Mouse (Mus musculus) right cerebral cortex, postnatal 4 days (tissue): ENCODE measurements around the gene Dlg5.
A peak's percentile ranks its signal among the peaks of the same experiment; 100 is the strongest.

Source experiments
- DNase-seq: peaks from one replicate; pipeline ENCODE4 v3.0.0-alpha.2; 2022

Gene Dlg5

DNA sequence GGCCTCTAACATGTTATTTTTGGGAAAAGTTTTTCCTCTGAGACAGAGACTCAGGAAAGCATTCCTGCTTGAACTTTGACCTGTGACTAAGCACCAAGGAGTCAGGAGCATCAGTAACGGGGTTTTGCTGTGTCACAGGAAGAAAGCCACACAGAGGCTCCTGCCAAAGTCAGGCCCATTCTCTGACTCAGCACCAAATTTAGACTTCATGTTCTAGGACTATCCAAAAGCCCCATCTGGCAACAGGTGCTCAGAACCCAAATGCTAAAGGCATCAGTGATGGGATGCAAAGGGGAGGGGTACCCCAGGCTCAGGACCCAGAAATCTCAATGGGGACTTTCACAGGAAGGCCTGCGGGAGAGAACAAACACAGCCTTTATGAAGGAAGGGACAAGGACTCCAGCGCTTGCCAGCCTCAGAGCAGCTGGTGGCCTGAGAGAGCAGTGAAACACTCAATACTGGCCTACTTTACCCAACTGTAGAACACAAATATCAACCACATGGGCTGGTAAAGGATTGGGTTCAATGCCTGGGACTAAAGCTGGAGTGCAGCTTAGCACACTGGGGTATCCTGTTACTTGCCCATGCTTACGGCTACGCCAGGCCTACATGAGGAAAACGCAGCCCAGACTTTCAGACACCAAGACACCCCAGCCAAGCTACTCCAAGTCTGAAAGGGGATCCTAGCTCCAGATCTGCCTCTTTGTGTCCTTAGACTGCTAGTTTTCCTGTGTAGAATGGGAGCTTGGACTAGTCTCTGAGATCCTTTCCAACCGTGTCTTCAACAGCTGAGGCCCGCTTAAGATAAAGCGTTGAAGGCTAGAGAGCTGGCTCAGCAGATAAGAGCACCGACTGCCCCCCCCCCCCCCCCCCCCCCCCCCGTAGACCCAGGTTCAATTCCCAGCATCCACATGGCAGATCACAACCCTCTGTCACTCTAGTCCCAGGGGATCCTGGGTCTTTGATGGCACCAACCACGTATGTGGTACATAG, 12.8 kb downstream of the Dlg5 start:
- no peak for DNase-seq

DNA sequence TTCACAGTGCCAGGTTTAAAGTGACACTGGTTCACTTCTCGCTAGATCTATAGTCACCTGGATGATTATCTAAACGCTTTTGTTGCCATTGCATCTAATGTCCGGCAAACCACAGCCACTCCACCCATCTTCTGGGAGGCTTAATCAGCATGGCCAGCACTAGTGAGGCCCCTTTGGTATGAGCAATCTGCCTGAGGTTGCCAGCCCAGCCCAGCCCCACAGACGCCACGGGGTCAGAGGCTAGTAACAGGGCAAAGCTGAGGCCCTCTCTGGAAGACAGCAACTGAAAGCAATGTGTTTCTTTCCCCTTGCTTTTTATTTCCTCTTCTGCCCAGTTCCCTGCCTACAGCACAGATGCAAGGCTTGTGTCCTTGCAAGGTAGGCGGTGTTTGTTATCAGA, 17.2 kb downstream of the Dlg5 start:
- no peak for DNase-seq

DNA sequence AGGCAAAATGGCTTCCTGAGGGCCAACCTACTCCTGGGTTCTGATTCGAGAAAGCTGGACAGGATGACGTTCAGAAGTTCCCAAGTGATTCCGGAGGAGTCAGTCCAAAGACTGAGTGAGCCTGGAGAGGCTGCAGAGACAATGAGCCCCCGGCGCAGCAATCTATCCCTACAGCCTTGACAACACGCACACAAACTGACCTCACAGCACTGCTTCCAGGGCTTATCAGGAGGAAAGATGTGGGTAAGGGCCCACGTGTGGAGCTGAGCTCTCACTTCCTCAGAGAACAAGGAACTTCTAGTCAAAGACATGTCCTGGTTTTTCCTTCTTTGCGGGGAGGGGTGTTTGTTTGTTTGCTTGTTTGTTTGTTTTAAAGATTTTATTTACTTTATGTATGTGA, 18.7 kb downstream of the Dlg5 start:
- DNase-seq, result no peak

DNA sequence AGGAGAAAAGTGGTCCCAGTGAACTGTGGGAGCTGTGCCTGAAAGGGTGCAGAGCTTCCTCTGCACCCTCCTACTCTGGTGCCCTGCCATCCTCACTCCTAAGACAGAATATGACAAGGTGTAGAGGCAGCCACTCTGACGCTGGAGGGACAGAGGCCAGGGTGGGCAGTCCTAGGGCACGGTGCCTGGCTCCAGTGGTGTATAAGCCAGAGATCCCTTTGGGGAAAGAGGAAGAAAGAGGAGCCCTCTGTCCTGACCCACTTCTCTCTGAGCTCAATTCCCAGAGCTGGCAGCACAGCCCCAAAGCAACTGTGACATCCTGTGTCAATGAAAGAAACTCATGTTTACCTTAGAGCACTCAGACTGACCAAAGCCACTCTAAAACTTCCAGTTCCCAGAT, 19.4 kb downstream of the Dlg5 start:
- DNase-seq, result no peak

- no peak for DNase-seq
Observed at GRCm38 (mm10) chr14:24222759-24223158, 23.0 kb downstream of the Dlg5 start.

DNA sequence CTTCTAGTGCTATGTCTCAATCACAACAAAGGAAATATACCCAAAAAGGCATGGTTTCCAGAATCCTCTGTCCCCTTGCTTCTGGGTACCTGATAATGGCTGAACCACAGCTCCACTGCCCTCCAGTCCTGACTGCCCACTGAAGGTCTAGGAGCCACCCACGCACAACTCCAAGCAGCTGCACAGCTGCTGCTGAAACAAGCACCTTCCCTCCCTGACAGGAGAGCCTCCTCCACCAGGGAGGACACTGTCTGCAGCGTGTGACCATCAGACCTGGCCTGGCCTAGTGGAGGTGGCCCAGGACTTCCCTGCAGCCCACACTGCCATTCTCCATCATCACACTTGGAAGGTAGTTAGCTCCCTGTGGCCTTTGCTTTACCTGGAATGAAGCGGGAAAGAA, 23.4 kb downstream of the Dlg5 start:
- DNase-seq, result no peak

DNA sequence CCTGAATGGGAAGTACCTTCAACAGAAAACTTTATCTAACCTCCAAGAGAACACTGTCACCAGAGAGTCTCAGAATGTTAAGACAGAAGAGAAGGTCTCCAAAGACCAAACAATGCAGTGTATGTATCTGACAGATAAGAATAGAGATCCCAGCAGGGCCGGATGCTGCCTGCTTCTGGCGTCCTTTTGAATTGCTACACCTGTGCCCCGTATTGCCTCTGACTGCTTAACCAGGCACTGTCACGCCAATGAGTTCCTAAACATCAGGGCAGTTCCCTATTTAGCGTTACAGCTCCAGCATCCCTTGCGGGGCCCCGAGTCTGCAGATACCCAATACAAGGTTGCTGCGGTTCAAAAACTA, 28.4 kb downstream of the Dlg5 start:
- DNase-seq, result no peak

DNA sequence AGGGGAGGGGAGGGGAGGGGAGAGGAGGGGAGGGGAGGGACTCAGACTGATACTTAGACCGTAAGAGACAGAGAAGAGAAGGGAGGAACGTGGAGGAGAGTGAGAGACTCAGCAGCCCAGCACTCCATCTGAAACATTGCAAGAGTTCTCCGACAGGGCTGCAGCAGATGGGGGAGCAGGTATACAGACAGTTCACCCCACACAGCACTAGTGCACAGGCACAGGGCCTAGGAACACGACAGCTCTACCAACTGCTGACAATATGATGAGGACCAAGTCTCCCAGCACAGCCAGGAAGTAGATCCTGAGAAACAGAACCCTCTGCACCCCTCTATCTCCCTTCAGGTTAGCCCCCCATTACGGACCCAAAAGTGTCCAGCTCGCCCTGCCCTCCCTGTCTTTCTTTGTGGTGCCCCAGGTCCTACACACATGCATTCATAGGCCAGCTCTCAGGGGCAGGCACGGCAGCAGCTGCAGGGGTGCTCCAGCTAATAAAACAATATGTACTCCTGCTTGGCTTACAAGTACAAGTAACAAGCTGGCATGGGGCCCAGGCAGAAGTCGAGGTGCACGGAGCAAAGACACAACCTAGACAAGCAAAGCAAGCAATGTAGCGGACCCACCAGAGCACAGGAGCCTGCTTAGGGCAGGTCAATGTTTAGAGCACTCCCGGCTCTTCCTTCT, 28.9 kb downstream of the Dlg5 start:
- no peak for DNase-seq

- no peak for DNase-seq
Observed at GRCm38 (mm10) chr14:24216064-24216463, 29.7 kb downstream of the Dlg5 start.

- DNase-seq, result no peak
Observed at GRCm38 (mm10) chr14:24214436-24214835, 31.3 kb downstream of the Dlg5 start.

DNA sequence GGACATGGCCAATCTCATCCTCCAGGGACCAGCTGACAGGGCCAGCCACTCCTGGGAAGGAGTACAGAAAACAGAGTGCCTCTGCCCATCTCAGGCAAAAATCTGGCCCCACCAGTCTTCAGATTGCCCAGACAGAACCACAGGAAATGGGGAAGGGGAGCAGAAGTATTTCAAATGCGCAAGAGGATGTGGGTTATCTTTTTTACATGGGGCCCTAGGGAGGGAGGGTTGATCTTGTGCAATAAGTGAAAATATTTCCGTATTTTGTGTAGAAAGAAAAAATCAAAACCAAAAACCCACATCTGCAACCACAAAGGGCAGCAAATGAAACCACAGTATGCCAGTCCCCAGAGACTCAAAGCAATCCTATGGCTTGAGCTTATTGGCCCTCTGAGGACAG, 32.4 kb downstream of the Dlg5 start:
- no peak for DNase-seq

DNA sequence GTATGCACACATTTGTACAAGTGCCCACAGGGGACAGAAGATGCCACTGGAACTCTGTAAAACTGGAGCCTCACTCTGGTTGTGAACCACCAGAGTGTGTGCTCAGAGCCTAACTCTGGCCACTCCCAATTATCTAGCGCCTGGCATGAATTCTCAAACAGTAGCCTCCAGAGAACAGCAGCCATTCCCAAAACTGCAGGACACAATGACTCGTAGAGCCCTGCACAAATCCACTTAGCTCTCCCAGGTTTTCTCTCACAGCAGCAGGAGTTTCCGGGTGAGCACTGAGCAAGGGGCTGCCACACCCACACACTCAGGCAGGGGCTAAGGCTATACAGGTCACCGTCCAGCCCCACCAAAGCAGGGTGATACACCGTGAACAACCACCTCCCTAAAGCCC, 32.9 kb downstream of the Dlg5 start:
- DNase-seq, result no peak

- DNase-seq, result no peak
Observed at GRCm38 (mm10) chr14:24207360-24207752, 38.4 kb downstream of the Dlg5 start.

GRCm38 (mm10) chr14:24206736-24207359, 38.9 kb downstream of the Dlg5 start:
- DNase-seq, result no peak

DNA sequence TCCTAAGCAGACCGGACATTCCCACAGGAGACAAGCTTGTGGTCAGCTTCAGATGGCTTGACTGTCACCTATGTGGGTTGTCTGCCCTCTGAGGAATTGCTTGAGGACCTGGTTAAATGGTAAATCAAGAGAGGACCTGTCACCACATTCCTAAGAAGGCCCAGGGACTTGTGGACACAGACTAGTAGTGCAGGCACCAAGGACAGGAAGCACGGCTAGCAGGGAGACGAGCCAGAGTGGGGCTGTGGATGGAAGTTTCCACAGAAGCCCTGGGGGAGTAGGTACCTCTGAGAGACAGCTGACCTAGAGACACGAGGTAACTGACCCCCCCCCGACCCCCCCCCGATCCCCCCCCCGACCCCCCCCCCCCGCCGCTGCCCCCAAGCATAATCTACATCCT, 39.4 kb downstream of the Dlg5 start:
- no peak for DNase-seq

GRCm38 (mm10) chr14:24205281-24205871, 40.3 kb downstream of the Dlg5 start:
- peak; percentile 33 for DNase-seq

GRCm38 (mm10) chr14:24203210-24203609, 42.5 kb downstream of the Dlg5 start:
- no peak for DNase-seq

- DNase-seq, result no peak
Observed at GRCm38 (mm10) chr14:24200771-24201170, 44.9 kb downstream of the Dlg5 start.

DNA sequence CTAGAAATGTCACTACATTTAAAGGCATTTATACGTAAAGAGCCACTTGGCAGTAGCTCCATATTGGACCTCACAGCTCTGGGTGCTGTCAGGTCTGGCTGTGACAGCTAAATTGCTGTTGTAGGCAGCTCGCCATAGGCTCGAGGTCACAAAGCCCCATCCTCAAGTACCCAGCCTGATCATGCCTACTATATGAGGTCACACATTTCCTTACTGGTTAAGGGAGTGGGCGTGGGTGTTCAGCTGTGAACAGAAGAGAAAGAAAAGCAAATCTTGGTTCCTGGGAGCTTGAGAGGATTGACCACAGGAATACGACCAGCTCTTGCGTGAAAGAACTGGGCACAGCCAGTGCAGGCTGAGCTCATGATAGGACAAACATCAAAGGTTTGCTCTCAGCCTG, 46.0 kb downstream of the Dlg5 start:
- no peak for DNase-seq

DNA sequence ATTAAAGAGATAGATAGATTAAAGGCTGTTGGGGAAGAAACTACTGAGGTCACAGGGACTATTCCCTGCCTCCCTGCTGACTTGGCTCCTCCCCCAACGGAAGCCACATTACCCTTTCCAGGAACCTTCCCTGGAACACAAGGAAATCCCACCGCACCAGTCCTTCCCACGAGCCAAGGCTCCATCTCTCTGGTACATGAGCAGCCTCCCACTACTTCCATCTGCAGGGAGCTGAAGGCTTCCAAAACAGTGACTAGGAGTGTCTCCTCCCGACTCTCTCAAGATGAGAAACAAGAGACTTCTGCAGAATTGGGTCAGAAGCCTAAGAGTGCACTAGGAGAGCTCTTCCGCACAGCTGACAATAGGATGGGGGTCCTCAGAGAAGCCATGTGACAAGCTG, 47.9 kb downstream of the Dlg5 start:
- no peak for DNase-seq

DNA sequence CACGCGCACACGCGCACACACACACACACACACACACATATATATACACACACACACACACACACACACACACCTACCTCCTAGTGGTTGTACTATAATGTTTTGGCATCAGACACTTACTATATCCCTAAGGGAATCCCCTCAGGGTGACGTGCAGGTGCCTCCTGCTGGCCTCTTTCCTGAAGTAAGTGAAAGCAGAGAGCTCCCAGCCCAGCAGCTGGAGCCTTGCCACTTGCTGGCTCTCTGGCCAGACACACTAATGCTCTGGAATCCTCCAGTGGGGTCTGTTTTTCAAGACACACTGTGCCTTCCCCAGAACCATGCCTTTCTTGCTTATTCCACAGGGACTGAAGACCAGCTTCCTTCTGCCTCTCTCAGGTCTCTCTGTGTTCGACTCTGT, 48.8 kb downstream of the Dlg5 start:
- no peak for DNase-seq

DNA sequence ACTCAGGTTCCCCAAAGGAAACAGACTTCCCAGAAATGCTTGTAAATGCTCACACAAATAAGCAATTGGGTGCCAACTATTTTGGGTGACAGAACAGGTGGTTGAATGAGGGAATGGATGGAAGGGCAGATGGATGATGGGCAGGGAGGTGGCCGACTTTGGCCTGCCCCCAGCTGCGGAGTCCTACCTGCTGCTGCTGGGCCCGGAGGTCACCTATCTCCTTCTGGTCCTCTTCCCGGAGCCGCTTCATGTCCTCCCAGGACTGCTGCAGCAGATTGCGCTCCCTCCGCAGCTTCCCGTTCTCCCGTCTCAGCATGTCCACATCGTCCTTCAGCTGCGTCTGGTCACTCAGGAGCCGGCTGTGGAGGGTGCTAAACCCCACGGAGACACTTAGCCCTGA, 55.6 kb downstream of the Dlg5 start:
- no peak for DNase-seq

DNA sequence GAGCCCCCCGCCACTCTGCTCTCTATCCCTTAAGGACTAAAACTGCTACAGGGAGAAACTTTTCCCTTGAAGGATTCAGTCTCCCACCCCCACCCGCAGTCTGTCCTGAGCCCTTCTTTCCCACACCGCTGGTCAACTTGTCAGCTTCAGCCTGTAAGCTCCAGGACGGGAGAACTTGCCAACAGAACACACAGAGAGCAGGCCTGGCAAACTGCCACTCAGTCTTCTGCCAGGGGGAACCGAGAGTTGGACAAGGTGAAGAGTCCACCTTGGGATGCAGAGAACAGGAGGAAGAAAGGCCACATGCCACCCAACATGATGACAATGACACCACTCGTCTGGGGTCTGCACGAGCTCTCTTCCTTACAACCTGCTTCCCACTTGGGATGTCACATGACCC, 56.1 kb downstream of the Dlg5 start:
- peak; percentile 21 for DNase-seq

- no peak for DNase-seq
Observed at GRCm38 (mm10) chr14:24185514-24185913, 60.2 kb downstream of the Dlg5 start.
